Mouse (Mus musculus): ENCODE data around the gene Ctss. TPM values are rescaled to one million over a fixed set of nuclear protein-coding genes. Genes with fewer than 3 reads are reported as not detected.

The Ctss gene
- total RNA-seq (2021) = 1 to 10 TPM; 3.5 to 3.8 TPM
- long read RNA-seq, experiment 1, partial matches to known transcripts = 0 of 1 reads
- long read RNA-seq, experiment 1, other reads (novel, unspliced or antisense) = 0 of 1 reads
- long read RNA-seq, experiment 2, partial matches to known transcripts = 0 of 4 reads
- long read RNA-seq, experiment 2, other reads (novel, unspliced or antisense) = 0 of 4 reads

GRCm38 (mm10) chr3:95526622-95527211 is at the start of gene Ctss:
TSS of gene Ctss (plus strand) at chr3:95526786.
- DNase-seq = no peak
- intact Hi-C loops (cut with DNase I; ENCODE audit: low total_unique reads) = loop anchor here (10.0 kb wide), 1 partner anchor 178 kb away; no protein-coding TSS in a partner anchor

- intact Hi-C loops (cut with DNase I; ENCODE audit: low total_unique reads) = loop anchor here (10.0 kb wide), 1 partner anchor 134 kb away; no protein-coding TSS in a partner anchor
- DNase-seq = no peak
Observed at GRCm38 (mm10) chr3:95478966-95479365, 47.6 kb upstream of the Ctss start.

- intact Hi-C loops (cut with DNase I; ENCODE audit: low total_unique reads) = no loop called here
Observed at GRCm38 (mm10) chr3:95486421-95486820, 40.2 kb upstream of the Ctss start.

GRCm38 (mm10) chr3:95488679-95489078 is 37.9 kb upstream of the Ctss start:
- DNase-seq = no peak
- intact Hi-C loops (cut with DNase I; ENCODE audit: low total_unique reads) = no loop called here

More at GRCm38 (mm10) chr3:95486421-95486820, 40.2 kb upstream of the Ctss start:
- no peak for DNase-seq

GRCm38 (mm10) chr3:95490238-95490637 is 36.3 kb upstream of the Ctss start:
- intact Hi-C loops (cut with DNase I; ENCODE audit: low total_unique reads) = no loop called here
- no peak for DNase-seq

GRCm38 (mm10) chr3:95494342-95494741 is 32.2 kb upstream of the Ctss start:
- intact Hi-C loops (cut with DNase I; ENCODE audit: low total_unique reads) = no loop called here
- DNase-seq = peak; percentile 59

GRCm38 (mm10) chr3:95498229-95498628 is 28.4 kb upstream of the Ctss start:
- intact Hi-C loops (cut with DNase I; ENCODE audit: low total_unique reads) = no loop called here
- no peak for DNase-seq

GRCm38 (mm10) chr3:95499024-95499423 is 27.6 kb upstream of the Ctss start, which contains the start of gene Ctsk:
TSS of gene Ctsk (plus strand) at chr3:95499256.
- no peak for DNase-seq
- intact Hi-C loops (cut with DNase I; ENCODE audit: low total_unique reads) = no loop called here

GRCm38 (mm10) chr3:95499496-95500140 is 27.0 kb upstream of the Ctss start:
- intact Hi-C loops (cut with DNase I; ENCODE audit: low total_unique reads) = no loop called here
- DNase-seq = no peak

GRCm38 (mm10) chr3:95502312-95502711 is 24.3 kb upstream of the Ctss start:
- intact Hi-C loops (cut with DNase I; ENCODE audit: low total_unique reads) = no loop called here
- DNase-seq = no peak

- no peak for DNase-seq
- intact Hi-C loops (cut with DNase I; ENCODE audit: low total_unique reads) = no loop called here
Observed at GRCm38 (mm10) chr3:95509348-95509747, 17.2 kb upstream of the Ctss start.

GRCm38 (mm10) chr3:95511611-95512180 is 14.9 kb upstream of the Ctss start:
- intact Hi-C loops (cut with DNase I; ENCODE audit: low total_unique reads) = loop anchor here (10.0 kb wide), 1 partner anchor 263 kb away; no protein-coding TSS in a partner anchor

GRCm38 (mm10) chr3:95516614-95517041 is 10.0 kb upstream of the Ctss start:
- intact Hi-C loops (cut with DNase I; ENCODE audit: low total_unique reads) = loop anchor here (10.0 kb wide), 1 partner anchor 258 kb away; no protein-coding TSS in a partner anchor

More at GRCm38 (mm10) chr3:95511611-95512180, 14.9 kb upstream of the Ctss start:
- no peak for DNase-seq

GRCm38 (mm10) chr3:95517493-95517898 is 9.1 kb upstream of the Ctss start:
- peak; percentile 40 for DNase-seq

More at GRCm38 (mm10) chr3:95516614-95517041, 10.0 kb upstream of the Ctss start:
- DNase-seq = no peak

GRCm38 (mm10) chr3:95518891-95519290 is 7.7 kb upstream of the Ctss start:
- no peak for DNase-seq
- intact Hi-C loops (cut with DNase I; ENCODE audit: low total_unique reads) = loop anchor here (10.0 kb wide), 1 partner anchor 256 kb away; no protein-coding TSS in a partner anchor

More at GRCm38 (mm10) chr3:95517493-95517898, 9.1 kb upstream of the Ctss start:
- intact Hi-C loops (cut with DNase I; ENCODE audit: low total_unique reads) = loop anchor here (10.0 kb wide), 1 partner anchor 257 kb away; no protein-coding TSS in a partner anchor

- no peak for DNase-seq
- intact Hi-C loops (cut with DNase I; ENCODE audit: low total_unique reads) = loop anchor here (10.0 kb wide), 1 partner anchor 255 kb away; no protein-coding TSS in a partner anchor
Observed at GRCm38 (mm10) chr3:95519315-95519714, 7.3 kb upstream of the Ctss start.

- intact Hi-C loops (cut with DNase I; ENCODE audit: low total_unique reads) = loop anchor here (10.0 kb wide), 1 partner anchor 185 kb away; no protein-coding TSS in a partner anchor
Observed at GRCm38 (mm10) chr3:95520100-95520499, 6.5 kb upstream of the Ctss start.

GRCm38 (mm10) chr3:95521168-95521567 is 5.4 kb upstream of the Ctss start:
- intact Hi-C loops (cut with DNase I; ENCODE audit: low total_unique reads) = loop anchor here (10.0 kb wide), 1 partner anchor 184 kb away; no protein-coding TSS in a partner anchor
- DNase-seq = no peak

More at GRCm38 (mm10) chr3:95520100-95520499, 6.5 kb upstream of the Ctss start:
- no peak for DNase-seq

- no peak for DNase-seq
- intact Hi-C loops (cut with DNase I; ENCODE audit: low total_unique reads) = loop anchor here (10.0 kb wide), 1 partner anchor 181 kb away; no protein-coding TSS in a partner anchor
Observed at GRCm38 (mm10) chr3:95523662-95524061, 2.9 kb upstream of the Ctss start.

All from gastrocnemius, postnatal 14 days (tissue).